Mouse (Mus musculus): ENCODE measurements around the gene Gm47995.
"Not testable (repeated sequence)": the region's sequence is repeated elsewhere in the genome, so short reads cannot be mapped to it uniquely, and the experiment has no call there.

Gene Gm47995

GRCm38 (mm10) chr1:151198120-151198519 is at the start of gene Gm47995:
Gene Gm47995, plus strand, starts transcription at chr1:151198448.
- DNase-seq: not testable (repeated sequence)

GRCm38 (mm10) chr1:151150211-151150610 is 48.0 kb upstream of the Gm47995 start:
- DNase-seq: no peak

- no peak for DNase-seq
These were observed 47.2 kb upstream of the Gm47995 start for GRCm38 (mm10) chr1:151151089-151151488.

- no peak for DNase-seq
These were observed 45.1 kb upstream of the Gm47995 start for GRCm38 (mm10) chr1:151153056-151153652.

- not testable (repeated sequence) for DNase-seq
These were observed 44.1 kb upstream of the Gm47995 start for GRCm38 (mm10) chr1:151154131-151154530.

GRCm38 (mm10) chr1:151156129-151156528 is 42.1 kb upstream of the Gm47995 start:
- DNase-seq: no peak

GRCm38 (mm10) chr1:151156777-151157632 is 41.2 kb upstream of the Gm47995 start:
- DNase-seq: no peak

GRCm38 (mm10) chr1:151157963-151158856 is 40.0 kb upstream of the Gm47995 start:
- DNase-seq: no peak

- no peak for DNase-seq
These were observed 39.3 kb upstream of the Gm47995 start for GRCm38 (mm10) chr1:151158857-151159510.

- DNase-seq: no peak
These were observed 32.2 kb upstream of the Gm47995 start for GRCm38 (mm10) chr1:151166031-151166430.

- no peak for DNase-seq
These were observed 30.8 kb upstream of the Gm47995 start for GRCm38 (mm10) chr1:151167297-151168047.

- no peak for DNase-seq
These were observed 29.6 kb upstream of the Gm47995 start for GRCm38 (mm10) chr1:151168637-151169036.

- DNase-seq: peak; percentile 13
These were observed 26.4 kb upstream of the Gm47995 start for GRCm38 (mm10) chr1:151171572-151172461.

- DNase-seq: no peak
These were observed 21.0 kb upstream of the Gm47995 start for GRCm38 (mm10) chr1:151177030-151177936.

- DNase-seq: peak; percentile 53
These were observed 20.3 kb upstream of the Gm47995 start for GRCm38 (mm10) chr1:151177937-151178271.

- no peak for DNase-seq
These were observed 19.7 kb upstream of the Gm47995 start for GRCm38 (mm10) chr1:151178505-151179083.

- no peak for DNase-seq
These were observed 18.1 kb upstream of the Gm47995 start for GRCm38 (mm10) chr1:151180167-151180566.

GRCm38 (mm10) chr1:151182266-151182665 is 16.0 kb upstream of the Gm47995 start, which contains the start of gene Gm47985:
Gene Gm47985, plus strand, starts transcription at chr1:151182537.
- not testable (repeated sequence) for DNase-seq

- not testable (repeated sequence) for DNase-seq
These were observed 12.1 kb upstream of the Gm47995 start for GRCm38 (mm10) chr1:151186186-151186585.
